Mouse (Mus musculus) heart, embryonic 14.5 days (tissue): Measurements from ENCODE around the gene Shf. TPM values are rescaled to one million over a fixed set of nuclear protein-coding genes. Genes with fewer than 3 reads are reported as not detected.
"Not testable (repeated sequence)": the region's sequence is repeated elsewhere in the genome, so short reads cannot be mapped to it uniquely, and the experiment has no call there.

ENCODE experiments used
- ATAC-seq: fragments of 200-750 bp; cut with Nextera tagmentation; 2 replicates; pipeline ENCODE4 v1.8.0; 2017; ENCODE audit warnings: low read depth, moderate TSS enrichment; ENCODE audit not compliant: insufficient number of reproducible peaks, insufficient read depth, low FRiP score
- H3K27ac ChIP-seq, 2 experiments: fragments of 200-500 bp in 1 of 2; fragments of 300-500 bp in 1 of 2; sonication (generic) in 1 of 2; replicated peaks in 1 of 2; 2 replicates each; pipeline ENCODE4 v1.5.1; 2012 to 2014; ENCODE audit warnings: low read depth in 2 of 2, low read length in 2 of 2, control low read depth in 1 of 2, mild to moderate bottlenecking in 1 of 2, mixed read lengths in 1 of 2; ENCODE audit not compliant: control insufficient read depth in 1 of 2, insufficient read depth in 1 of 2
- H3K27me3 ChIP-seq: fragments of 300-500 bp; sonication (generic); 2 replicates; pipeline ENCODE4 v1.6.1; 2014; ENCODE audit warnings: mild to moderate bottlenecking, low read length, control low read depth; ENCODE audit not compliant: control insufficient read depth, insufficient read depth
- H3K36me3 ChIP-seq: fragments of 300-500 bp; sonication (generic); 2 replicates; pipeline ENCODE4 v1.6.1; 2014; ENCODE audit warnings: mild to moderate bottlenecking, control low read depth, low read length, mixed read lengths; ENCODE audit not compliant: control insufficient read depth, insufficient read depth
- H3K4me1 ChIP-seq, 2 experiments: fragments of 200-500 bp in 1 of 2; fragments of 300-500 bp in 1 of 2; sonication (generic) in 1 of 2; 2 replicates each; pipeline ENCODE4 v1.6.1; 2012 to 2014; ENCODE audit warnings: low read length in 2 of 2, control low read depth in 1 of 2, mixed read lengths in 1 of 2; ENCODE audit not compliant: control insufficient read depth in 2 of 2, insufficient read depth in 2 of 2
- H3K4me2 ChIP-seq: fragments of 300-500 bp; sonication (generic); 2 replicates; pipeline ENCODE4 v1.6.1; 2014; ENCODE audit warnings: mild to moderate bottlenecking, low read length
- H3K4me3 ChIP-seq, 2 experiments: fragments of 200-500 bp in 1 of 2; fragments of 300-500 bp in 1 of 2; sonication (generic) in 1 of 2; 2 replicates each; pipeline ENCODE4 v1.5.1; 2012 to 2014; ENCODE audit warnings: low read length in 2 of 2, mild to moderate bottlenecking in 2 of 2, control low read depth in 1 of 2, low read depth in 1 of 2, moderate library complexity in 1 of 2; ENCODE audit not compliant: control insufficient read depth in 1 of 2, insufficient read depth in 1 of 2
- H3K9ac ChIP-seq: fragments of 300-500 bp; sonication (generic); 2 replicates; pipeline ENCODE4 v1.6.1; 2014; ENCODE audit warnings: mild to moderate bottlenecking, low read length
- H3K9me3 ChIP-seq: fragments of 300-500 bp; sonication (generic); 2 replicates; pipeline ENCODE4 v1.6.1; 2016; ENCODE audit warnings: low read length, control low read depth; ENCODE audit not compliant: control insufficient read depth
- WGBS: fragments of 180-500 bp; shearing (Covaris S2); extraction: QIAGEN DNeasy Blood & Tissue Kit; methylation state at CpG from one replicate; pipeline ENCODE4 v1.1.7; 2014; 5-methylcytosine and 5-hydroxymethylcytosine counted together
- polyA plus RNA-seq: library from polyadenylated mRNA; unstranded; fragments of >200 nt; fragmentation: Nextera tagmentation; extraction: Ambion mirVana; gene quantifications from 2 replicates; pipeline ENCODE4 v1.2.1, GENCODE M21; 2014

Shf gene
- polyA plus RNA-seq, 1 experiment from 2014 or later: 3.6 TPM

GRCm38 (mm10) chr2:122345106-122345893 lies 23.7 kb downstream of the Shf start:
- 83% methylated on average over 6 of the region's 6 CpGs for WGBS
- Histone ChIP-seq H3K36me3 (no peaks in the 10 kb centered on the region), H3K4me2 (no peak overlapping the region), H3K9me3 (no peaks in the 10 kb centered on the region), H3K4me3 (no peak overlapping the region), H3K27ac (no peak overlapping the region), H3K4me1 (peaks cover 11 to 18% of the 10 kb centered on the region in 2 experiments), H3K9ac (no peak overlapping the region), H3K27me3 (no peaks in the 10 kb centered on the region)
- no peak for ATAC-seq

- 50% methylated on average over 19 of the region's 21 CpGs for WGBS
- ATAC-seq: no peak
- Histone ChIP-seq H3K27me3 (no peaks in the 10 kb centered on the region), H3K4me1 (peaks cover 7% of the 10 kb centered on the region in 2 experiments; a peak in 3 of 4 replicates), H3K27ac (no peak overlapping the region), H3K36me3 (no peaks in the 10 kb centered on the region), H3K9me3 (no peaks in the 10 kb centered on the region), H3K4me2 (no peak overlapping the region), H3K9ac (no peak overlapping the region), H3K4me3 (peak overlapping the region in 1 of 2 experiments; percentile 7; a peak in 1 of 4 replicates)
Observed at GRCm38 (mm10) chr2:122337291-122337690, 31.7 kb downstream of the Shf start.

GRCm38 (mm10) chr2:122334170-122334569 lies 34.8 kb downstream of the Shf start:
- no peaks in the 10 kb centered on the region for H3K36me3 ChIP-seq

GRCm38 (mm10) chr2:122332222-122332621 lies 36.7 kb downstream of the Shf start:
- H3K36me3 ChIP-seq: no peaks in the 10 kb centered on the region
- H3K4me1 ChIP-seq: peaks cover 7 to 15% of the 10 kb centered on the region in 2 experiments; a peak in 3 of 4 replicates
- H3K4me2 ChIP-seq: no peak overlapping the region
- no peak overlapping the region for H3K9ac ChIP-seq
- no peaks in the 10 kb centered on the region for H3K27me3 ChIP-seq
- no peak overlapping the region for H3K27ac ChIP-seq
- no peak for ATAC-seq
- no peaks in the 10 kb centered on the region for H3K9me3 ChIP-seq
- no peak overlapping the region for H3K4me3 ChIP-seq
- WGBS: 85% methylated on average over 3 of the region's 3 CpGs

More at GRCm38 (mm10) chr2:122334170-122334569, 34.8 kb downstream of the Shf start:
- H3K4me3 ChIP-seq: no peak overlapping the region
- WGBS: 70% methylated on average over 3 of the region's 3 CpGs
- ATAC-seq: no peak
- H3K4me2 ChIP-seq: no peak overlapping the region
- H3K9ac ChIP-seq: no peak overlapping the region
- peaks cover 7% of the 10 kb centered on the region in 2 experiments; a peak in 3 of 4 replicates for H3K4me1 ChIP-seq
- H3K9me3 ChIP-seq: no peaks in the 10 kb centered on the region
- H3K27ac ChIP-seq: no peak overlapping the region
- no peaks in the 10 kb centered on the region for H3K27me3 ChIP-seq

- not testable (repeated sequence) for H3K4me3 ChIP-seq, H3K4me1 ChIP-seq, H3K9ac ChIP-seq, H3K36me3 ChIP-seq, H3K4me2 ChIP-seq, H3K27ac ChIP-seq, H3K9me3 ChIP-seq, ATAC-seq, H3K27me3 ChIP-seq
- WGBS: 84% methylated on average over 4 of the region's 6 CpGs
Observed at GRCm38 (mm10) chr2:122330317-122330716, 38.6 kb downstream of the Shf start.

- WGBS: 35% methylated on average over 3 of the region's 3 CpGs
- Histone ChIP-seq H3K4me2 (no peak overlapping the region), H3K27ac (no peak overlapping the region), H3K36me3 (no peaks in the 10 kb centered on the region), H3K9me3 (no peaks in the 10 kb centered on the region), H3K9ac (no peak overlapping the region), H3K4me1 (peaks cover 0 to 8% of the 10 kb centered on the region in 2 experiments; a peak in 1 of 4 replicates), H3K4me3 (no peak overlapping the region), H3K27me3 (no peaks in the 10 kb centered on the region)
- ATAC-seq: no peak
Observed at GRCm38 (mm10) chr2:122327986-122328385, 41.0 kb downstream of the Shf start.

GRCm38 (mm10) chr2:122325361-122325760 lies 43.6 kb downstream of the Shf start:
- Histone ChIP-seq H3K4me2 (no peak overlapping the region), H3K27me3 (no peaks in the 10 kb centered on the region), H3K36me3 (no peaks in the 10 kb centered on the region), H3K9me3 (no peaks in the 10 kb centered on the region), H3K27ac (no peak overlapping the region), H3K9ac (no peak overlapping the region), H3K4me3 (no peak overlapping the region), H3K4me1 (peaks cover 0 to 8% of the 10 kb centered on the region in 2 experiments; a peak in 1 of 4 replicates)
- 68% methylated on average over 2 of the region's 2 CpGs for WGBS
- ATAC-seq: no peak
